Mouse (Mus musculus) CD4-positive, CD25-positive, alpha-beta regulatory T cell, adult 9 weeks (primary cell): ENCODE data around the gene Gm1993. TPM values are rescaled to one million over a fixed set of nuclear protein-coding genes. Genes with fewer than 3 reads are reported as not detected.

ENCODE experiments used
- polyA plus RNA-seq: library from polyadenylated mRNA; unstranded; fragments of 100-300 nt; shearing (Covaris generic); gene quantifications from one replicate; pipeline ENCODE4 v1.2.1, GENCODE M21; 2017

The Gm1993 gene
- polyA plus RNA-seq = not detected

GRCm38 (mm10) chrX:25570352-25570751, at the start of gene Gm1993:
Gene Gm1993 (minus strand): TSS chrX:25570452.

